Comparison of ENCODE assay signal across 8 mouse cellular contexts in the genomic region with DNA sequence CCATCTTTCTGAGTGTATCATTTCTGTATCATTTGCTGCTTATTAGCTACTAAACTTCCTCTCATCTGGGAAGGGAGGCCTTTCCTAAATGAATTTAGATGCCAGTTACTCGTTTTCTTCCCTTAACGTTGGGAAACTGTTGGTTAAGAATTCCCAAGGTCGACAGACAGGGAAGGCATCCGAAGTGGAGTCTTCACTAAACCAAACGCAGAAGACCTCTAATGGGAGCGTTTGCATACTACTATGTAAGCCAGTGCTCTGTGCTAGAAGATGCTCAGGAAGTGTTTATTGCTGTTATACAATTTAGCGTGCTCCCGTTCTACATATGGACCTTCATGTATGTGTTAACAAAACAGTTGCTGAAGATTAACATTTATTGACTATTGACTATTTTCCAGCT. TPM values are rescaled to one million over a fixed set of nuclear protein-coding genes. Genes with fewer than 3 reads are reported as not detected.
DNase-seq lines count a peak whose midpoint lies in the region; ATAC-seq and TF ChIP-seq lines count a peak whose summit lies in the region.

No protein-coding gene starts in this region.

- peak overlapping the region; percentile 99 for H3K27ac ChIP-seq in gastrocnemius, adult 2 months
- H3K27ac ChIP-seq in forebrain, embryonic 15.5 days (replicated peaks): no peak overlapping the region
- no peak overlapping the region for H3K27ac ChIP-seq in liver, embryonic 16.5 days (ENCODE audit: low read length)

- H3K9me3 ChIP-seq in forebrain, embryonic 15.5 days: no peaks in the 10 kb centered on the region
- H3K9me3 ChIP-seq in liver, embryonic 16.5 days (replicated peaks; ENCODE audit: control insufficient read depth, low read length): no peaks in the 10 kb centered on the region

- no peak for ATAC-seq in forebrain, embryonic 15.5 days (replicated peaks)
- ATAC-seq in liver, embryonic 16.5 days (ENCODE audit: low read depth): no peak
- no peak for ATAC-seq in megakaryocyte, adult 5-6 weeks (ENCODE audit: poor library complexity, severe bottlenecking)

- no peak overlapping the region for H3K9ac ChIP-seq in forebrain, embryonic 15.5 days (replicated peaks)
- H3K9ac ChIP-seq in liver, embryonic 16.5 days (ENCODE audit: low read depth, low read length): no peak overlapping the region

- intact Hi-C loops in gastrocnemius, adult 2 months (cut with DNase I): loop anchor here (10.0 kb wide), 1 partner anchor 419 kb away; no protein-coding TSS in a partner anchor

- H3K27me3 ChIP-seq in forebrain, embryonic 15.5 days: no peaks in the 10 kb centered on the region
- no peaks in the 10 kb centered on the region; the same call in 1 of the 2 replicates for H3K27me3 ChIP-seq in liver, embryonic 16.5 days (ENCODE audit: control insufficient read depth, insufficient read depth, low read depth, low read length)

- WGBS in forebrain, embryonic 15.5 days: 63% methylated on average over 8 of the region's 8 CpGs
- WGBS in liver, embryonic 16.5 days (ENCODE audit: insufficient replicate concordance): 68% methylated on average over 8 of the region's 8 CpGs

- no peak for TF ChIP-seq CTCF in gastrocnemius, adult 2 months (IDR thresholded peaks at IDR 0.05)

- peak overlapping the region; percentile 90 for H3K4me3 ChIP-seq in gastrocnemius, adult 2 months
- H3K4me3 ChIP-seq in forebrain, embryonic 15.5 days: peak overlapping the region; percentile 71; the same call in 1 of the 2 replicates
- no peak overlapping the region for H3K4me3 ChIP-seq in liver, embryonic 16.5 days (ENCODE audit: low read depth, low read length)

- H3K4me2 ChIP-seq in forebrain, embryonic 15.5 days (replicated peaks): peak overlapping the region; percentile 63
- H3K4me2 ChIP-seq in liver, embryonic 16.5 days (ENCODE audit: low read depth, low read length): peak overlapping the region; percentile 96; the same call in 1 of the 2 replicates

- no peak for DNase-seq in gastrocnemius, adult 2 months
- DNase-seq in gastrocnemius, postnatal 10 days: no peak
- DNase-seq in 3T3-L1 (ENCODE audit: low read depth, low spot score): peak; percentile 3
- DNase-seq in embryo, embryonic 10 days (ENCODE audit: low spot score): no peak
- no peak for DNase-seq in frontal cortex, postnatal 36 days (ENCODE audit: low spot score in 2 of 2)

- H3K36me3 ChIP-seq in forebrain, embryonic 15.5 days: peaks cover 9% of the 10 kb centered on the region; the same call in 1 of the 2 replicates
- H3K36me3 ChIP-seq in liver, embryonic 16.5 days (ENCODE audit: control insufficient read depth, insufficient read depth): no peaks in the 10 kb centered on the region

- H3K4me1 ChIP-seq in forebrain, embryonic 15.5 days: peaks cover 15% of the 10 kb centered on the region
- peaks cover 6% of the 10 kb centered on the region for H3K4me1 ChIP-seq in liver, embryonic 16.5 days (ENCODE audit: control insufficient read depth, low read depth, low read length)

RNA-seq across cellular contexts. Expression of gene Dnajc27, which starts 1.1 kb away (rescaled TPM):
- 10 to 100 TPM; 30.9 to 38.3 TPM for total RNA-seq in gastrocnemius, adult 2 months (2021)
- 10 to 100 TPM; 10.3 to 11.5 TPM for total RNA-seq in gastrocnemius, postnatal 10 days (2021)
- 13.1 and 13.3 TPM in 2 replicates for polyA plus RNA-seq in forebrain, embryonic 15.5 days (2015; fragmentation: Nextera tagmentation; extraction: Ambion mirVana)
- 0.94 and 1.2 TPM in 2 replicates for polyA plus RNA-seq in liver, embryonic 16.5 days (2015; fragmentation: Nextera tagmentation; extraction: Ambion mirVana)
- total RNA-seq in megakaryocyte, adult 5-6 weeks (2015): 1.5 and 2.1 TPM in 2 replicates
- total RNA-seq in megakaryocyte, adult 5-6 weeks (2017): 2.1 and 4.3 TPM in 2 replicates

RNA-seq across cellular contexts. Expression of gene Efr3b, which starts 44.7 kb away (rescaled TPM):
- 1 to 10 TPM; 5.5 to 8.3 TPM for total RNA-seq in gastrocnemius, adult 2 months (2021)
- total RNA-seq in gastrocnemius, postnatal 10 days (2021): 1 to 10 TPM; 5.8 to 7.2 TPM
- polyA plus RNA-seq in forebrain, embryonic 15.5 days (2015; fragmentation: Nextera tagmentation; extraction: Ambion mirVana): 29.9 and 31.4 TPM in 2 replicates
- 0.08 TPM in 2 replicates for polyA plus RNA-seq in liver, embryonic 16.5 days (2015; fragmentation: Nextera tagmentation; extraction: Ambion mirVana)
- 0.09 and 0.30 TPM in 2 replicates for total RNA-seq in megakaryocyte, adult 5-6 weeks (2015)
- 0.04 TPM in 2 replicates for total RNA-seq in megakaryocyte, adult 5-6 weeks (2017)

RNA-seq across cellular contexts. Expression of gene Adcy3, which starts 49.5 kb away (rescaled TPM):
- total RNA-seq in gastrocnemius, adult 2 months (2021): 1 to 10 TPM; 1.0 to 2.0 TPM
- total RNA-seq in gastrocnemius, postnatal 10 days (2021): 1 to 10 TPM; 4.1 to 8.5 TPM
- 11.0 and 13.3 TPM in 2 replicates for polyA plus RNA-seq in forebrain, embryonic 15.5 days (2015; fragmentation: Nextera tagmentation; extraction: Ambion mirVana)
- polyA plus RNA-seq in liver, embryonic 16.5 days (2015; fragmentation: Nextera tagmentation; extraction: Ambion mirVana): 1.0 and 1.1 TPM in 2 replicates
- 0.38 and 2.5 TPM in 2 replicates for total RNA-seq in megakaryocyte, adult 5-6 weeks (2015)
- 0.77 and 1.0 TPM in 2 replicates for total RNA-seq in megakaryocyte, adult 5-6 weeks (2017)

Comparison
In these comparisons a context has a peak if more than half of its experiments do, and no peak if none do; other contexts are left out.
1. RNA of gene Efr3b, which starts 44.7 kb away (total RNA-seq): 5.5 to 8.3 TPM in gastrocnemius, adult 2 months and 5.8 to 7.2 TPM in gastrocnemius, postnatal 10 days; 0.04 to 0.30 TPM in megakaryocyte, adult 5-6 weeks; every median in the first group is over 4 times any median in the second.